8 mouse cellular contexts compared by ENCODE assay signal in the genomic region with DNA sequence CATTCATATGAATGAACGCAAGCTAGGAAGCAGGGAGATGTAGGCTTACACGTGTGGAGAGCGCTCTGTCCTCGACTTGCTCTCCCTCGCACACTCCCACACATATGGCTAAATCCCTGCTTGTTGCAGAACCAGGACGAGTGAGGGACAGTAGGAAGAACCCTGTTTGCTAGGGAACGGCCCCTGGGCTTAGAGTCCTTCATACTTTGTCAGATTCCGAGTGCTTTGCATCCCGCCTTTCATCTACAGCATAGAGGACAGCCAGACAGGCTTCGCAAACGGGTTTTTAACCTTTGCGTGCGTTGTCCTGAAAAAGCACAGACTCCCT. TPM values are rescaled to one million over a fixed set of nuclear protein-coding genes. Genes with fewer than 3 reads are reported as not detected.
A peak's percentile ranks its signal among the peaks of the same experiment; 100 is the strongest.
DNase-seq lines count a peak whose midpoint lies in the region; ATAC-seq and TF ChIP-seq lines count a peak whose summit lies in the region.

A gene (minus strand): TSS at position 106 of the 328 bp plus-strand sequence.

- no peak for DNase-seq in lung, adult 2 months
- peak; percentile 54 for DNase-seq in embryo, embryonic 11 days
- DNase-seq in right cerebral cortex, postnatal 14 days, result peak; percentile 26
- DNase-seq in thymus, postnatal 14 days, result no peak

- peaks cover 21% of the 10 kb centered on the region for H3K27me3 ChIP-seq in lung, embryonic 15.5 days
- H3K27me3 ChIP-seq in hindbrain, embryonic 16.5 days (replicated peaks; ENCODE audit: control insufficient read depth, insufficient read depth, low read length), result no peaks in the 10 kb centered on the region
- H3K27me3 ChIP-seq in liver, embryonic 12.5 days (replicated peaks), result peaks cover 29% of the 10 kb centered on the region

- H3K36me3 ChIP-seq in lung, embryonic 15.5 days, result no peaks in the 10 kb centered on the region
- no peaks in the 10 kb centered on the region for H3K36me3 ChIP-seq in hindbrain, embryonic 16.5 days (ENCODE audit: control insufficient read depth, insufficient read depth, low read length)
- H3K36me3 ChIP-seq in liver, embryonic 12.5 days, result no peaks in the 10 kb centered on the region

- H3K4me1 ChIP-seq in lung, embryonic 15.5 days, result peaks cover 14% of the 10 kb centered on the region
- no peaks in the 10 kb centered on the region for H3K4me1 ChIP-seq in lung, adult 2 months (ENCODE audit: control insufficient read depth, insufficient read depth, low read length)
- no peaks in the 10 kb centered on the region for H3K4me1 ChIP-seq in hindbrain, embryonic 16.5 days (ENCODE audit: control insufficient read depth, insufficient read depth, low read depth, low read length)
- no peaks in the 10 kb centered on the region for H3K4me1 ChIP-seq in liver, embryonic 12.5 days

- 1% methylated on average over 13 of the region's 13 CpGs for WGBS in lung, embryonic 15.5 days
- 2% methylated on average over 13 of the region's 13 CpGs for WGBS in lung, adult 2 months
- under 1% methylated on average over 13 of the region's 13 CpGs for WGBS in hindbrain, embryonic 16.5 days
- WGBS in liver, embryonic 12.5 days (ENCODE audit: insufficient replicate concordance), result 6% methylated on average over 13 of the region's 13 CpGs

- no peak for TF ChIP-seq CTCF in lung, adult 2 months (IDR thresholded peaks at IDR 0.05; ENCODE audit: insufficient read depth, low read length)

- H3K4me3 ChIP-seq in lung, embryonic 15.5 days, result peak within 1 kb of the TSS; percentile 46
- H3K4me3 ChIP-seq in lung, adult 2 months (replicated peaks; ENCODE audit: extremely low read depth, low read depth, low read length), result no peak within 1 kb of the TSS
- peak within 1 kb of the TSS; percentile 61 for H3K4me3 ChIP-seq in hindbrain, embryonic 16.5 days (ENCODE audit: low read length)
- peak within 1 kb of the TSS; percentile 39 for H3K4me3 ChIP-seq in liver, embryonic 12.5 days

- TF ChIP-seq POLR2A in lung, adult 2 months (IDR thresholded peaks at IDR 0.05; ENCODE audit: borderline replicate concordance, extremely low read depth, low read depth, low read length), result no peak

- H3K4me2 ChIP-seq in lung, embryonic 15.5 days, result peak within 1 kb of the TSS; percentile 91
- H3K4me2 ChIP-seq in hindbrain, embryonic 16.5 days (ENCODE audit: low read length), result peak within 1 kb of the TSS; percentile 76
- peak within 1 kb of the TSS; percentile 55 for H3K4me2 ChIP-seq in liver, embryonic 12.5 days

- no peaks in the 10 kb centered on the region for H3K9me3 ChIP-seq in lung, embryonic 15.5 days
- H3K9me3 ChIP-seq in hindbrain, embryonic 16.5 days (ENCODE audit: control insufficient read depth, low read length), result no peaks in the 10 kb centered on the region
- no peaks in the 10 kb centered on the region for H3K9me3 ChIP-seq in liver, embryonic 12.5 days (replicated peaks)

- peak within 1 kb of the TSS; percentile 44 for H3K9ac ChIP-seq in lung, embryonic 15.5 days
- H3K9ac ChIP-seq in hindbrain, embryonic 16.5 days (ENCODE audit: low read depth, low read length), result peak within 1 kb of the TSS; percentile 77
- no peak within 1 kb of the TSS for H3K9ac ChIP-seq in liver, embryonic 12.5 days

- ATAC-seq in lung, embryonic 15.5 days (ENCODE audit: borderline replicate concordance, extremely low read depth, low FRiP score, low TSS enrichment), result peak; percentile 57; the same call in 1 of the 2 replicates
- peak; percentile 83 for ATAC-seq in hindbrain, embryonic 16.5 days
- ATAC-seq in liver, embryonic 12.5 days, result no peak
- no peak for ATAC-seq in granulocyte monocyte progenitor cell, adult 5-6 weeks (replicated peaks; ENCODE audit: poor library complexity, severe bottlenecking)

- no peak within 1 kb of the TSS for H3K27ac ChIP-seq in lung, embryonic 15.5 days
- H3K27ac ChIP-seq in hindbrain, embryonic 16.5 days (ENCODE audit: low read depth, low read length), result peak within 1 kb of the TSS; percentile 86
- no peak within 1 kb of the TSS for H3K27ac ChIP-seq in liver, embryonic 12.5 days

RNA-seq across cellular contexts. Expression of the gene that starts here (rescaled TPM):
- polyA plus RNA-seq in lung, embryonic 15.5 days (2015; fragmentation: Nextera tagmentation; extraction: Ambion mirVana), result 0.36 and 0.89 TPM in 2 replicates
- 0.04 TPM in 1 of 2 replicates, not detected in the other for polyA plus RNA-seq in lung, adult 2 months (2012; rRNA removed)
- polyA plus RNA-seq in hindbrain, embryonic 16.5 days (2015; fragmentation: Nextera tagmentation; extraction: Ambion mirVana), result 24.2 and 24.8 TPM in 2 replicates
- polyA plus RNA-seq in liver, embryonic 12.5 days (2016; fragmentation: Nextera tagmentation; extraction: Ambion mirVana), result 0.17 and 0.30 TPM in 2 replicates
- total RNA-seq in granulocyte monocyte progenitor cell, adult 5-6 weeks (2014; fragmentation: Nextera tagmentation), result 0.30 TPM in 1 of 2 replicates, not detected in the other
- not detected in 2 replicates for total RNA-seq in granulocyte monocyte progenitor cell, adult 5-6 weeks (2017)

Comparison
In these comparisons a context has a peak if more than half of its experiments do, and no peak if none do; other contexts are left out.
1. RNA of the gene that starts here (polyA plus RNA-seq): 24.2 to 24.8 TPM in hindbrain, embryonic 16.5 days; 0.36 to 0.89 TPM in lung, embryonic 15.5 days, 0.17 to 0.30 TPM in liver, embryonic 12.5 days and 0.04 TPM in lung, adult 2 months; every median in the first group is over 10 times any median in the second.
2. Peak in ATAC-seq, H3K4me3 ChIP-seq, H3K9ac ChIP-seq and H3K4me2 ChIP-seq in lung, embryonic 15.5 days; RNA of the gene not detected or under 1 TPM.
3. DNase-seq: peak in embryo, embryonic 11 days (single experiment) and right cerebral cortex, postnatal 14 days (single experiment); none in lung, adult 2 months (single experiment) and thymus, postnatal 14 days (single experiment).
4. Peak in every context shown above with its lines, with median percentiles within 50 percentile points of each other: H3K4me2 ChIP-seq.